Mouse (Mus musculus) CH12.LX (cell line): ENCODE measurements around the gene Cox7a2. TPM values are rescaled to one million over a fixed set of nuclear protein-coding genes. Genes with fewer than 3 reads are reported as not detected.

ENCODE experiments used
- DNase-seq: peaks from one replicate; pipeline ENCODE4 v3.0.0-alpha.2; 2013; ENCODE audit errors: extremely low read depth
- H3K27ac ChIP-seq: 2 replicates; pipeline ENCODE4 v1.5.1; 2012; ENCODE audit warnings: low read depth, mild to moderate bottlenecking, control low read depth, moderate library complexity; ENCODE audit not compliant: insufficient read depth
- H3K27me3 ChIP-seq: replicated peaks from 2 replicates; pipeline ENCODE3; 2012; ENCODE audit warnings: inconsistent platforms
- H3K36me3 ChIP-seq, 2 experiments: replicated peaks in 1 of 2; 2 replicates each; pipeline versions ENCODE3 to v1.6.1; 2012; ENCODE audit warnings: inconsistent platforms in 1 of 2, low read length in 1 of 2, mild to moderate bottlenecking in 1 of 2, mixed read lengths in 1 of 2, moderate library complexity in 1 of 2; ENCODE audit not compliant: control insufficient read depth in 1 of 2, insufficient read depth in 1 of 2
- H3K4me1 ChIP-seq, 2 experiments: 2 replicates each; pipeline ENCODE4 v1.6.1; 2012; ENCODE audit warnings: inconsistent platforms in 1 of 2, moderate library complexity in 1 of 2; ENCODE audit not compliant: insufficient read depth in 2 of 2, control insufficient read depth in 1 of 2
- H3K4me2 ChIP-seq: 2 replicates; pipeline ENCODE4 v1.6.1; 2012; ENCODE audit warnings: low read depth, mild to moderate bottlenecking, control low read depth; ENCODE audit not compliant: poor library complexity, insufficient read depth, severe bottlenecking
- H3K4me3 ChIP-seq, 3 experiments: fragments of 150-350 bp in 1 of 3; sonication (generic) in 1 of 3; replicated peaks in 1 of 3; 2 replicates each; pipeline versions ENCODE3 to v1.5.1; 2011 to 2012; ENCODE audit warnings: low read depth in 2 of 3, low read length in 2 of 3, mild to moderate bottlenecking in 2 of 3, moderate library complexity in 2 of 3, control low read depth in 1 of 3, improper control_type of control experiment in 1 of 3, inconsistent platforms in 1 of 3, mixed read lengths in 1 of 3; ENCODE audit not compliant: poor library complexity in 1 of 3
- H3K79me2 ChIP-seq: replicated peaks from 2 replicates; pipeline ENCODE4 v1.6.1; 2012; ENCODE audit warnings: mild to moderate bottlenecking, moderate library complexity; ENCODE audit not compliant: control insufficient read depth, poor library complexity, insufficient read depth, severe bottlenecking; ENCODE audit errors: extremely low read depth
- H3K9ac ChIP-seq: 2 replicates; pipeline ENCODE4 v1.6.1; 2012; ENCODE audit warnings: low read depth, mild to moderate bottlenecking, control low read depth, moderate library complexity; ENCODE audit not compliant: insufficient read depth
- H3K9me3 ChIP-seq: replicated peaks from 2 replicates; pipeline ENCODE3; 2012; ENCODE audit warnings: low read length, inconsistent platforms, mixed read lengths
- CHD2 ChIP-seq: IDR thresholded peaks from 2 replicates; pipeline ENCODE4 v1.6.1; 2011; ENCODE audit warnings: low read length, improper control_type of control experiment
- ELF1 ChIP-seq: IDR thresholded peaks from 2 replicates; pipeline ENCODE4 v1.6.1; 2014; ENCODE audit warnings: low read depth, mild to moderate bottlenecking, inconsistent platforms, low read length, improper control_type of control experiment
- EP300 ChIP-seq: IDR thresholded peaks from 2 replicates; pipeline ENCODE4 v1.6.1; 2011; ENCODE audit warnings: low read length, improper control_type of control experiment
- ETS1 ChIP-seq: conservative IDR thresholded peaks from 2 replicates; pipeline ENCODE4 v1.6.1; 2012; ENCODE audit warnings: low read depth, mild to moderate bottlenecking, inconsistent platforms, low read length, improper control_type of control experiment, moderate library complexity
- JUN ChIP-seq: IDR thresholded peaks from 2 replicates; pipeline ENCODE4 v1.6.1; 2011; ENCODE audit warnings: low read depth, mild to moderate bottlenecking, low read length, improper control_type of control experiment, moderate library complexity; ENCODE audit not compliant: insufficient read depth
- JUND ChIP-seq: conservative IDR thresholded peaks from 2 replicates; pipeline ENCODE4 v1.6.1; 2011; ENCODE audit warnings: low read depth, low read length, improper control_type of control experiment
- MEF2A ChIP-seq: IDR thresholded peaks from 2 replicates; pipeline ENCODE4 v1.6.1; 2014; ENCODE audit warnings: low read depth, mild to moderate bottlenecking, inconsistent platforms, low read length, improper control_type of control experiment, borderline replicate concordance
- MYC ChIP-seq: IDR thresholded peaks from 2 replicates; pipeline ENCODE4 v1.6.1; 2011; ENCODE audit warnings: low read depth, mild to moderate bottlenecking, improper control_type of control experiment, low read length
- NELFE ChIP-seq: IDR thresholded peaks from 2 replicates; pipeline ENCODE4 v1.6.1; 2011; ENCODE audit warnings: low read depth, low read length, improper control_type of control experiment
- NRF1 ChIP-seq: IDR thresholded peaks from 2 replicates; pipeline ENCODE4 v1.6.1; 2014; ENCODE audit warnings: low read depth, mild to moderate bottlenecking, inconsistent platforms, low read length, improper control_type of control experiment, moderate library complexity
- PAX5 ChIP-seq: IDR thresholded peaks from 2 replicates; pipeline ENCODE4 v1.6.1; 2012; ENCODE audit warnings: low read length, inconsistent platforms, mixed read lengths
- POLR2A ChIP-seq: IDR thresholded peaks from 2 replicates; pipeline ENCODE4 v1.6.1; 2011; ENCODE audit warnings: low read depth, mild to moderate bottlenecking, improper control_type of control experiment, low read length
- POLR2AphosphoS2 ChIP-seq: IDR thresholded peaks from 2 replicates; pipeline ENCODE4 v1.6.1; 2011; ENCODE audit warnings: low read depth, low read length, improper control_type of control experiment
- RAD21 ChIP-seq: IDR thresholded peaks from 2 replicates; pipeline ENCODE4 v1.6.1; 2011; ENCODE audit warnings: low read depth, mild to moderate bottlenecking, low read length, improper control_type of control experiment, moderate library complexity
- RCOR1 ChIP-seq: conservative IDR thresholded peaks from 2 replicates; pipeline ENCODE4 v1.6.1; 2012; ENCODE audit warnings: low read depth, mild to moderate bottlenecking, inconsistent platforms, low read length, improper control_type of control experiment
- SMC3 ChIP-seq: IDR thresholded peaks from 2 replicates; pipeline ENCODE4 v1.6.1; 2011; ENCODE audit warnings: low read depth, low read length, improper control_type of control experiment
- UBTF ChIP-seq: IDR thresholded peaks from 2 replicates; pipeline ENCODE4 v1.6.1; 2012; ENCODE audit warnings: low read depth, mild to moderate bottlenecking, inconsistent platforms, low read length, improper control_type of control experiment, moderate library complexity
- USF2 ChIP-seq: conservative IDR thresholded peaks from 2 replicates; pipeline ENCODE4 v1.6.1; 2011; ENCODE audit warnings: low read depth, low read length, improper control_type of control experiment
- ZC3H11A ChIP-seq: IDR thresholded peaks from 2 replicates; pipeline ENCODE4 v1.6.1; 2012; ENCODE audit warnings: low read depth, mild to moderate bottlenecking, inconsistent platforms, low read length, improper control_type of control experiment
- ZKSCAN1 ChIP-seq: IDR thresholded peaks from 2 replicates; pipeline ENCODE4 v1.6.1; 2012; ENCODE audit warnings: low read depth, inconsistent platforms, low read length, improper control_type of control experiment, borderline replicate concordance
- dilution Hi-C: fragments of 300-500 bp; cut with MboI; formaldehyde crosslinking; loops from 2 replicates; pipeline ENCODE4 v1.14.3; 2020; ENCODE audit warnings: low sequenced_read_pairs; ENCODE audit not compliant: extremely low pct_unique_long_range_greater_than_20kb, extremely low pct_ligation_motif_present
- in situ Hi-C: fragments of 300-500 bp; cut with MboI; formaldehyde crosslinking; loops from 3 replicates; pipeline ENCODE4 v1.14.3; 2019; ENCODE audit warnings: low sequenced_read_pairs, low pct_ligation_motif_present, low pct_unique_long_range_greater_than_20kb, mixed read lengths
- polyA plus RNA-seq: library from polyadenylated mRNA; unstranded; fragments of >175 nt; gene quantifications from 2 replicates; pipeline ENCODE4 v1.2.1, GENCODE M21; 2012; ENCODE audit warnings: low read depth; ENCODE audit not compliant: insufficient read length
- total RNA-seq, 2 experiments: library from RNA; depleted of rRNA; stranded (reverse); fragments of 300-350 nt in 1 of 2; fragments of >200 nt in 1 of 2; gene quantifications; 2 replicates each; pipeline ENCODE4 v1.2.3; 2012 to 2014

Gene Cox7a2
- total and polyA plus RNA-seq, 3 experiments, result 307 to 597 (median 393) TPM

GRCm38 (mm10) chr9:79809411-79809810 lies 49.7 kb upstream of the Cox7a2 start:
- H3K4me3 ChIP-seq, result no peak overlapping the region
- H3K9ac ChIP-seq, result no peak overlapping the region
- no peaks in the 10 kb centered on the region for H3K79me2 ChIP-seq
- TF ChIP-seq ETS1, result no peak
- TF ChIP-seq JUND, result no peak
- no peak for TF ChIP-seq EP300
- no peak for TF ChIP-seq ZKSCAN1
- TF ChIP-seq RCOR1, result no peak
- no peak for TF ChIP-seq UBTF
- TF ChIP-seq USF2, result no peak
- TF ChIP-seq CHD2, result no peak
- no peak for TF ChIP-seq NRF1
- TF ChIP-seq ELF1, result no peak
- no peak for TF ChIP-seq POLR2A
- TF ChIP-seq RAD21, result no peak
- no peak for TF ChIP-seq SMC3
- TF ChIP-seq JUN, result no peak
- no peaks in the 10 kb centered on the region for H3K27me3 ChIP-seq
- DNase-seq, result no peak
- in situ Hi-C loops, result loop anchor here (10.0 kb wide), 1 partner anchor 195 kb away; no protein-coding TSS in a partner anchor
- dilution Hi-C loops, result no loop called here
- no peaks in the 10 kb centered on the region for H3K9me3 ChIP-seq
- no peak overlapping the region for H3K4me2 ChIP-seq
- H3K4me1 ChIP-seq, result peaks cover 7 to 13% of the 10 kb centered on the region in 2 experiments
- no peaks in the 10 kb centered on the region for H3K36me3 ChIP-seq
- H3K27ac ChIP-seq, result no peak overlapping the region

DNA sequence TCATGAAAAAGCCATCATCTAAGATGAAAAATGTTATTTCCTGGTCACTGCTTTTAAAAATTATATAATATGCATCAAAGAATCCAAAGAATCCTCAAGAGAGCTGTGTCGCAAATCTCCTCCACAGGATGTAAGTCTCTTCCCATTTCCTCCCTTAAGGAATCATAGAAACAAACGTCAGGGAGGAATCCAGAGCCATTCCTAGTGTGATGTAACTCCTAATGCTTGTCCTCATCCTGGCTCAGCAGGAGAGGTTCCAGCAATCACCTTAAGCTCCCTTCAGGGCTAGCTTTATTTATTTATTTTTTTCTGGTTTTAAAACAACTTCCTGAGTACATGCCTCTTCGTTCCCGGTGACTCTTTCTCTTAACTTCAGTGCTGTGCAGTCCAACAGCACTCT lies 47.5 kb upstream of the Cox7a2 start:
- in situ Hi-C loops, result loop anchor here (10.0 kb wide), 1 partner anchor 198 kb away; no protein-coding TSS in a partner anchor

More for the DNA sequence above, 47.5 kb upstream of the Cox7a2 start:
- no peak overlapping the region for H3K4me3 ChIP-seq
- peak overlapping the region; percentile 9; the same call in 1 of the 2 replicates for H3K9ac ChIP-seq
- H3K27ac ChIP-seq, result no peak overlapping the region
- TF ChIP-seq EP300 (no peak), MEF2A (no peak), PAX5 (no peak), POLR2AphosphoS2 (no peak), UBTF (no peak), NELFE (no peak), MYC (no peak), ZC3H11A (no peak)
- H3K27me3 ChIP-seq, result no peaks in the 10 kb centered on the region
- H3K4me1 ChIP-seq, result peaks cover 5 to 13% of the 10 kb centered on the region in 2 experiments
- no peaks in the 10 kb centered on the region for H3K36me3 ChIP-seq
- H3K79me2 ChIP-seq, result no peaks in the 10 kb centered on the region
- DNase-seq, result no peak
- dilution Hi-C loops, result no loop called here
- peak overlapping the region; percentile 27; the same call in 1 of the 2 replicates for H3K4me2 ChIP-seq
- no peaks in the 10 kb centered on the region for H3K9me3 ChIP-seq
